Mouse (Mus musculus): Measurements from ENCODE around the gene Stx3.

- TF ChIP-seq POLR2A (IDR thresholded peaks at IDR 0.05; ENCODE audit: control insufficient read depth, extremely low read depth, insufficient read depth, low read length, poor library complexity) (no peak), CTCF (IDR thresholded peaks at IDR 0.05; ENCODE audit: borderline replicate concordance, control insufficient read depth, extremely low read depth, insufficient read depth, low read length, poor library complexity) (no peak)
Measured at GRCm38 (mm10) chr19:11846333-11846732, 27.1 kb upstream of the Stx3 start.

Data from thymus, adult 2 months (tissue).